Mouse (Mus musculus) midbrain, embryonic 15.5 days (tissue): ENCODE data around the gene Kcne1l. TPM values are rescaled to one million over a fixed set of nuclear protein-coding genes. Genes with fewer than 3 reads are reported as not detected.
A peak's percentile ranks its signal among the peaks of the same experiment; 100 is the strongest.

ENCODE experiments used
- ATAC-seq: fragments of 200-750 bp; cut with Nextera tagmentation; replicated peaks from 2 replicates; pipeline ENCODE4 v1.8.0; 2017; ENCODE audit warnings: moderate TSS enrichment
- H3K27ac ChIP-seq: fragments of 300-500 bp; sonication (generic); 2 replicates; pipeline ENCODE4 v1.5.1; 2015; ENCODE audit warnings: mild to moderate bottlenecking, inconsistent platforms
- H3K27me3 ChIP-seq: fragments of 300-500 bp; sonication (generic); replicated peaks from 2 replicates; pipeline ENCODE4 v1.6.1; 2015; ENCODE audit warnings: inconsistent platforms
- H3K36me3 ChIP-seq: fragments of 300-500 bp; sonication (generic); replicated peaks from 2 replicates; pipeline ENCODE4 v1.6.1; 2015; ENCODE audit warnings: inconsistent platforms
- H3K4me1 ChIP-seq: fragments of 300-500 bp; sonication (generic); 2 replicates; pipeline ENCODE4 v1.6.1; 2015; ENCODE audit warnings: inconsistent platforms
- H3K4me2 ChIP-seq: fragments of 300-500 bp; sonication (generic); 2 replicates; pipeline ENCODE4 v1.6.1; 2015; ENCODE audit warnings: inconsistent platforms, mild to moderate bottlenecking, moderate library complexity
- H3K4me3 ChIP-seq: fragments of 300-500 bp; sonication (generic); 2 replicates; pipeline ENCODE4 v1.5.1; 2015; ENCODE audit warnings: mild to moderate bottlenecking, inconsistent platforms
- H3K9ac ChIP-seq: fragments of 300-500 bp; sonication (generic); 2 replicates; pipeline ENCODE4 v1.6.1; 2015; ENCODE audit warnings: mild to moderate bottlenecking, inconsistent platforms
- H3K9me3 ChIP-seq: fragments of 300-500 bp; sonication (generic); 2 replicates; pipeline ENCODE4 v1.6.1; 2016; ENCODE audit warnings: inconsistent platforms
- whole genome bisulfite sequencing: fragments of 180-500 bp; shearing (Covaris S2); methylation state at CpG from one replicate; pipeline ENCODE4 v1.1.7; 2015; ENCODE audit warnings: mixed read lengths; 5-methylcytosine and 5-hydroxymethylcytosine counted together
- polyA plus RNA-seq: library from polyadenylated mRNA; unstranded; fragments of >200 nt; fragmentation: Nextera tagmentation; extraction: Ambion mirVana; gene quantifications from 2 replicates; pipeline ENCODE4 v1.2.1, GENCODE M21; 2015

Gene Kcne1l
- polyA plus RNA-seq, result 21.5 and 25.0 TPM in 2 replicates

- peak; percentile 85 for ATAC-seq
- Histone ChIP-seq H3K4me1 (peaks cover 8% of the 10 kb centered on the region; the same call in 1 of the 2 replicates), H3K9me3 (no peaks in the 10 kb centered on the region), H3K27me3 (peaks cover 12% of the 10 kb centered on the region), H3K9ac (peak within 1 kb of the TSS; percentile 14; the same call in 1 of the 2 replicates), H3K4me3 (peak within 1 kb of the TSS; percentile 21), H3K27ac (peak within 1 kb of the TSS; percentile 42), H3K36me3 (no peaks in the 10 kb centered on the region), H3K4me2 (peak within 1 kb of the TSS; percentile 47)
- WGBS, result 25% methylated on average over 33 of the region's 33 CpGs
Measured at GRCm38 (mm10) chrX:142305869-142306581, at the start of gene Kcne1l. Kcne1l (minus strand) TSS chrX:142306294.

- H3K36me3 ChIP-seq, result no peaks in the 10 kb centered on the region
- H3K4me3 ChIP-seq, result no peak overlapping the region
- H3K9me3 ChIP-seq, result no peaks in the 10 kb centered on the region
- no peaks in the 10 kb centered on the region for H3K4me1 ChIP-seq
- H3K27ac ChIP-seq, result no peak overlapping the region
- WGBS, result 92% methylated on average over 6 of the region's 6 CpGs
- H3K27me3 ChIP-seq, result no peaks in the 10 kb centered on the region
- ATAC-seq, result no peak
- no peak overlapping the region for H3K4me2 ChIP-seq
- no peak overlapping the region for H3K9ac ChIP-seq
Measured at GRCm38 (mm10) chrX:142336207-142336606, 30.1 kb upstream of the Kcne1l start.

GRCm38 (mm10) chrX:142335502-142335901 lies 29.4 kb upstream of the Kcne1l start:
- 89% methylated on average over 5 of the region's 5 CpGs for WGBS
- H3K4me1 ChIP-seq, result no peaks in the 10 kb centered on the region
- no peaks in the 10 kb centered on the region for H3K9me3 ChIP-seq
- H3K4me3 ChIP-seq, result no peak overlapping the region
- H3K4me2 ChIP-seq, result no peak overlapping the region
- H3K9ac ChIP-seq, result no peak overlapping the region
- no peaks in the 10 kb centered on the region for H3K27me3 ChIP-seq
- no peak for ATAC-seq
- no peaks in the 10 kb centered on the region for H3K36me3 ChIP-seq
- no peak overlapping the region for H3K27ac ChIP-seq

GRCm38 (mm10) chrX:142325760-142326159 lies 19.7 kb upstream of the Kcne1l start:
- 78% methylated on average over 1 of the region's 2 CpGs for WGBS
- no peaks in the 10 kb centered on the region for H3K36me3 ChIP-seq
- no peaks in the 10 kb centered on the region for H3K9me3 ChIP-seq
- H3K9ac ChIP-seq, result no peak overlapping the region
- ATAC-seq, result no peak
- no peaks in the 10 kb centered on the region for H3K4me1 ChIP-seq
- no peak overlapping the region for H3K27ac ChIP-seq
- H3K27me3 ChIP-seq, result 0 out of 2 replicates have a peak, but pooled peaks cover 2% of the 10 kb centered on the region
- no peak overlapping the region for H3K4me3 ChIP-seq
- H3K4me2 ChIP-seq, result no peak overlapping the region

- Histone ChIP-seq H3K27ac (no peak overlapping the region), H3K9me3 (no peaks in the 10 kb centered on the region), H3K9ac (no peak overlapping the region), H3K4me2 (no peak overlapping the region), H3K4me3 (no peak overlapping the region), H3K27me3 (no peaks in the 10 kb centered on the region), H3K4me1 (no peaks in the 10 kb centered on the region), H3K36me3 (no peaks in the 10 kb centered on the region)
- WGBS, result 83% methylated on average over 9 of the region's 9 CpGs
- no peak for ATAC-seq
Measured at GRCm38 (mm10) chrX:142316106-142316505, 10.0 kb upstream of the Kcne1l start.

- Histone ChIP-seq H3K4me2 (no peak overlapping the region), H3K27me3 (no peaks in the 10 kb centered on the region), H3K36me3 (no peaks in the 10 kb centered on the region), H3K27ac (no peak overlapping the region), H3K9ac (no peak overlapping the region), H3K4me3 (no peak overlapping the region), H3K9me3 (no peaks in the 10 kb centered on the region), H3K4me1 (no peaks in the 10 kb centered on the region)
- no peak for ATAC-seq
- WGBS, result 78% methylated on average over 8 of the region's 8 CpGs
Measured at GRCm38 (mm10) chrX:142315270-142315669, 9.2 kb upstream of the Kcne1l start.

- peak overlapping the region; percentile 22 for H3K4me2 ChIP-seq
- no peaks in the 10 kb centered on the region for H3K36me3 ChIP-seq
- ATAC-seq, result peak; percentile 86
- no peaks in the 10 kb centered on the region for H3K4me1 ChIP-seq
- H3K27me3 ChIP-seq, result no peaks in the 10 kb centered on the region
- no peak overlapping the region for H3K9ac ChIP-seq
- H3K9me3 ChIP-seq, result no peaks in the 10 kb centered on the region
- WGBS, result 53% methylated on average over 11 of the region's 11 CpGs
- H3K27ac ChIP-seq, result no peak overlapping the region
- H3K4me3 ChIP-seq, result peak overlapping the region; percentile 8; the same call in 1 of the 2 replicates
Measured at GRCm38 (mm10) chrX:142314307-142315024, 8.4 kb upstream of the Kcne1l start.

- 59% methylated on average over 5 of the region's 5 CpGs for WGBS
Measured at GRCm38 (mm10) chrX:142310431-142310830, 4.3 kb upstream of the Kcne1l start.

GRCm38 (mm10) chrX:142305010-142305868 lies 855 bp downstream of the Kcne1l start:
- Histone ChIP-seq H3K27me3 (peaks cover 12% of the 10 kb centered on the region), H3K4me3 (peak overlapping the region; percentile 21), H3K4me2 (peak overlapping the region; percentile 47), H3K9me3 (no peaks in the 10 kb centered on the region), H3K4me1 (peaks cover 8% of the 10 kb centered on the region; the same call in 1 of the 2 replicates), H3K36me3 (no peaks in the 10 kb centered on the region), H3K27ac (peak overlapping the region; percentile 42), H3K9ac (peak overlapping the region; percentile 14; the same call in 1 of the 2 replicates)
- WGBS, result 31% methylated on average over 35 of the region's 35 CpGs
- ATAC-seq, result peak; percentile 86

More at GRCm38 (mm10) chrX:142310431-142310830, 4.3 kb upstream of the Kcne1l start:
- Histone ChIP-seq H3K4me2 (no peak overlapping the region), H3K27ac (no peak overlapping the region), H3K9ac (no peak overlapping the region), H3K27me3 (peaks cover 12% of the 10 kb centered on the region), H3K4me3 (no peak overlapping the region), H3K9me3 (no peaks in the 10 kb centered on the region), H3K36me3 (no peaks in the 10 kb centered on the region), H3K4me1 (peaks cover 7% of the 10 kb centered on the region; the same call in 1 of the 2 replicates)
- no peak for ATAC-seq

GRCm38 (mm10) chrX:142304592-142304991 lies 1.5 kb downstream of the Kcne1l start:
- H3K36me3 ChIP-seq, result no peaks in the 10 kb centered on the region
- H3K4me2 ChIP-seq, result no peak overlapping the region
- peaks cover 8% of the 10 kb centered on the region; the same call in 1 of the 2 replicates for H3K4me1 ChIP-seq
- H3K27ac ChIP-seq, result no peak overlapping the region
- no peaks in the 10 kb centered on the region for H3K9me3 ChIP-seq
- no peak overlapping the region for H3K4me3 ChIP-seq
- H3K27me3 ChIP-seq, result peaks cover 12% of the 10 kb centered on the region
- ATAC-seq, result no peak
- H3K9ac ChIP-seq, result no peak overlapping the region

GRCm38 (mm10) chrX:142303456-142303855 lies 2.6 kb downstream of the Kcne1l start:
- ATAC-seq, result no peak
- no peaks in the 10 kb centered on the region for H3K36me3 ChIP-seq
- H3K9me3 ChIP-seq, result no peaks in the 10 kb centered on the region
- H3K4me2 ChIP-seq, result no peak overlapping the region
- 44% methylated on average over 2 of the region's 2 CpGs for whole genome bisulfite sequencing
- H3K27ac ChIP-seq, result no peak overlapping the region
- H3K4me1 ChIP-seq, result peaks cover 8% of the 10 kb centered on the region; the same call in 1 of the 2 replicates
- peaks cover 7% of the 10 kb centered on the region for H3K27me3 ChIP-seq
- no peak overlapping the region for H3K4me3 ChIP-seq
- no peak overlapping the region for H3K9ac ChIP-seq

- Histone ChIP-seq H3K9ac (no peak overlapping the region), H3K9me3 (no peaks in the 10 kb centered on the region), H3K4me3 (no peak overlapping the region), H3K27ac (no peak overlapping the region), H3K36me3 (no peaks in the 10 kb centered on the region), H3K27me3 (no peaks in the 10 kb centered on the region), H3K4me1 (no peaks in the 10 kb centered on the region), H3K4me2 (no peak overlapping the region)
- WGBS, result 64% methylated on average over 5 of the region's 5 CpGs
- no peak for ATAC-seq
Measured at GRCm38 (mm10) chrX:142285905-142286304, 20.2 kb downstream of the Kcne1l start.
